Mouse (Mus musculus): ENCODE measurements around the gene Cnot10. TPM values are rescaled to one million over a fixed set of nuclear protein-coding genes. Genes with fewer than 3 reads are reported as not detected.

Cnot10 gene
- total RNA-seq, 1 experiment from 2014 or later: 33.9 TPM

GRCm38 (mm10) chr9:114548496-114548895, 91.5 kb downstream of the Cnot10 start:
- DNase-seq: no peak

- no peak for DNase-seq
Observed at GRCm38 (mm10) chr9:114547643-114548077, 92.3 kb downstream of the Cnot10 start.

- DNase-seq: no peak
Observed at GRCm38 (mm10) chr9:114546765-114547164, 93.2 kb downstream of the Cnot10 start.

GRCm38 (mm10) chr9:114544754-114545393, 95.1 kb downstream of the Cnot10 start:
- DNase-seq: peak; percentile 25

GRCm38 (mm10) chr9:114543882-114544753, 95.9 kb downstream of the Cnot10 start:
- DNase-seq: no peak

- DNase-seq: no peak
Observed at GRCm38 (mm10) chr9:114541279-114541741, 98.7 kb downstream of the Cnot10 start.

GRCm38 (mm10) chr9:114538996-114539563, 100.9 kb downstream of the Cnot10 start:
- no peak for DNase-seq

GRCm38 (mm10) chr9:114536628-114537027, 103.4 kb downstream of the Cnot10 start:
- DNase-seq: no peak

Other genes starting within 250 kb of the Cnot10 start
- gene Crtap, start 249.5 kb downstream of the Cnot10 start, total RNA-seq (2021): 84.4 and 85.4 TPM in 2 replicates
- gene Glb1, start 239.1 kb downstream of the Cnot10 start, total RNA-seq (2021): 25.5 and 25.6 TPM in 2 replicates
- gene Tmppe, start 239.1 kb downstream of the Cnot10 start, total RNA-seq (2021): 6.9 and 8.2 TPM in 2 replicates
- not detected in 2 replicates for gene Ccr4, start 135.3 kb downstream of the Cnot10 start, total RNA-seq (2021)
- gene C130032M10Rik, start 124.5 kb downstream of the Cnot10 start, total RNA-seq (2021): not detected in 2 replicates
- 0.04 TPM in 1 of 2 replicates, not detected in the other for gene Trim71, start 75.8 kb downstream of the Cnot10 start, total RNA-seq (2021)
- gene Dync1li1, start 48.6 kb upstream of the Cnot10 start, total RNA-seq (2021): 37.1 and 44.6 TPM in 2 replicates
- 57.6 and 58.5 TPM in 2 replicates for gene Cmtm6, start 90.9 kb upstream of the Cnot10 start, total RNA-seq (2021)
- 32.0 and 36.7 TPM in 2 replicates for gene Cmtm7, start 141.7 kb upstream of the Cnot10 start, total RNA-seq (2021)
- 9.0 and 16.9 TPM in 2 replicates for gene Cmtm8, start 204.0 kb upstream of the Cnot10 start, total RNA-seq (2021)

All from adrenal gland, postnatal 14 days (tissue).